Mouse (Mus musculus): ENCODE results near the gene Tmem132d.

- no peak for TF ChIP-seq POLR2A (IDR thresholded peaks at IDR 0.05; ENCODE audit: borderline replicate concordance, insufficient read depth, low read length)
- TF ChIP-seq CTCF (IDR thresholded peaks at IDR 0.05; ENCODE audit: borderline replicate concordance, insufficient read depth, low read depth, low read length) = no peak
Measured at GRCm38 (mm10) chr5:127937914-127938313, 495.0 kb downstream of the Tmem132d start.
